Mouse (Mus musculus): ENCODE measurements around the gene Gle1. TPM values are rescaled to one million over a fixed set of nuclear protein-coding genes. Genes with fewer than 3 reads are reported as not detected.

The Gle1 gene
- polyA plus RNA-seq, 1 experiment from 2014 or later: 66.1 TPM

DNA sequence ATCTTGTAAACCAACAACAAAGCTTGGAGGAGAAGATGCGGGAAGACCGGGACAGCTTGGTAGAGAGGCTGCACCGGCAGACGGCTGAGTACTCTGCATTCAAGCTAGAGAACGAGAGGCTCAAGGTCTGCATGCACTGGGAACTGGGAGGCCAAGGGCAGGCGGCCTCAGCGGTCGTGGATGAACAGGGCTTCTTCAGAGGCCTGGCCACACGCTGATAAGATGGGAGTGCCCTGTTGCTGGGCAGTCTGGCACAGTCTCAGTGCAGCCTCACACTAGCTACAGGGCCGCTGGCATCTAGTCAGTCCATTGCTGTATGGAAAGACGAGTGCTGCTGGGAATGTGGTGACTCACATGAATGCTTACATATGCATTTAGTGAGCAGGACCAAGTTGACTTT, 17.6 kb upstream of the Gle1 start:
- H3K36me3 ChIP-seq: peaks cover 84% of the 10 kb centered on the region
- WGBS: 92% methylated on average over 11 of the region's 11 CpGs

GRCm38 (mm10) chr2:29922011-29922410, 13.2 kb upstream of the Gle1 start:
- WGBS: 66% methylated on average over 11 of the region's 11 CpGs
- no peak overlapping the region for H3K4me3 ChIP-seq (replicated peaks)
- ATAC-seq (ENCODE audit: low FRiP score): no peak
- no peaks in the 10 kb centered on the region for H3K9me3 ChIP-seq (replicated peaks)
- no peaks in the 10 kb centered on the region for H3K27me3 ChIP-seq (replicated peaks)
- peak overlapping the region; percentile 19; the same call in 1 of the 2 replicates for H3K27ac ChIP-seq (replicated peaks)
- H3K36me3 ChIP-seq: peaks cover 88% of the 10 kb centered on the region
- 0 out of 2 replicates have a peak, but pooled peaks cover 6% of the 10 kb centered on the region for H3K4me1 ChIP-seq
- no peak overlapping the region for H3K9ac ChIP-seq (replicated peaks)
- H3K4me2 ChIP-seq: no peak overlapping the region

More for the DNA sequence above, 17.6 kb upstream of the Gle1 start:
- Histone ChIP-seq H3K27me3 (replicated peaks) (no peaks in the 10 kb centered on the region), H3K9ac (replicated peaks) (no peak overlapping the region), H3K4me3 (replicated peaks) (no peak overlapping the region), H3K4me1 (0 out of 2 replicates have a peak, but pooled peaks cover 6% of the 10 kb centered on the region), H3K4me2 (no peak overlapping the region), H3K27ac (replicated peaks) (no peak overlapping the region), H3K9me3 (replicated peaks) (no peaks in the 10 kb centered on the region)
- no peak for ATAC-seq (ENCODE audit: low FRiP score)

DNA sequence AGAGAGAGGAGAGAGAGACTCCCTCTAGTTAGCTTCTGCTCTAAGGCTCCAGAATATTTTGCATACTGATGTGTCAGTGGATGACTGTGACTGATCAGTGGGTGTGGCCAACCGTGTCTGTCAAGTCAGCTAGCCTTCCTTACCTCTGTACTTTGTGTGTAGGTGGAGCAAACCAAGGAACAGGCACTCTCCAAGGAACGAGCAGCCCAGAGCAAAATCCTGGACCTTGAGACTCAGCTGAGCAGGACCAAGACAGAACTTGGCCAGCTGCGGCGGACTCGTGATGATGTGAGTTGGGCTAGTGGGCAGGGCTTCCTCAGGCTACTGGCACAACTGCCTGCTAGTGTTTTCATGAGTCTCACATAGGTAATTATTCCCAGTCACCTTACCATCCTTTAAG, 8.7 kb upstream of the Gle1 start:
- H3K27me3 ChIP-seq (replicated peaks): no peaks in the 10 kb centered on the region
- 91% methylated on average over 5 of the region's 5 CpGs for WGBS
- no peaks in the 10 kb centered on the region for H3K9me3 ChIP-seq (replicated peaks)
- H3K9ac ChIP-seq (replicated peaks): no peak overlapping the region
- no peak overlapping the region for H3K4me2 ChIP-seq
- ATAC-seq (ENCODE audit: low FRiP score): no peak
- H3K27ac ChIP-seq (replicated peaks): no peak overlapping the region
- H3K36me3 ChIP-seq: peaks cover 94% of the 10 kb centered on the region
- no peak overlapping the region for H3K4me3 ChIP-seq (replicated peaks)
- H3K4me1 ChIP-seq: 0 out of 2 replicates have a peak, but pooled peaks cover 6% of the 10 kb centered on the region

DNA sequence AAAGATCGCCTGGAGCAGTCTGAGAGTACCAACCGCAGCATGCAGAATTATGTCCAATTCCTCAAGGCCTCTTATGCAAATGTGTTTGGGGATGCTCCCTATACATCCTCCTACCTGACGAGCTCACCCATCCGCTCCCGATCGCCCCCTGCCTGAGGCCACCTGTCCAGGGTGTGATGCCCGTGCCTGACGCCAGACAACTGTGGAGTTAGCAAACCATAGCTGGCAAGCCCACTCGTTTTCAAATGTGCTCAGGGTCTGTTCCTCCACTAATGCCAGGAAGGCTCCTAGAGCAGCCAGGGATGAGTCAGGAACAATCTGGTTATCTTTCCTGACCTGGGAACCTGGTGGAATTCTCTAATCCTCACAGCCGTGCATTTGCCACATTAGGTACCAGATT, 4.7 kb upstream of the Gle1 start:
- H3K9me3 ChIP-seq (replicated peaks): no peaks in the 10 kb centered on the region
- no peak for ATAC-seq (ENCODE audit: low FRiP score)
- H3K27ac ChIP-seq (replicated peaks): no peak overlapping the region
- H3K4me2 ChIP-seq: no peak overlapping the region
- H3K4me1 ChIP-seq: peaks cover 6% of the 10 kb centered on the region; the same call in 1 of the 2 replicates
- no peaks in the 10 kb centered on the region for H3K27me3 ChIP-seq (replicated peaks)
- no peak overlapping the region for H3K9ac ChIP-seq (replicated peaks)
- H3K36me3 ChIP-seq: peaks cover 55% of the 10 kb centered on the region
- H3K4me3 ChIP-seq (replicated peaks): no peak overlapping the region
- 86% methylated on average over 10 of the region's 10 CpGs for WGBS

DNA sequence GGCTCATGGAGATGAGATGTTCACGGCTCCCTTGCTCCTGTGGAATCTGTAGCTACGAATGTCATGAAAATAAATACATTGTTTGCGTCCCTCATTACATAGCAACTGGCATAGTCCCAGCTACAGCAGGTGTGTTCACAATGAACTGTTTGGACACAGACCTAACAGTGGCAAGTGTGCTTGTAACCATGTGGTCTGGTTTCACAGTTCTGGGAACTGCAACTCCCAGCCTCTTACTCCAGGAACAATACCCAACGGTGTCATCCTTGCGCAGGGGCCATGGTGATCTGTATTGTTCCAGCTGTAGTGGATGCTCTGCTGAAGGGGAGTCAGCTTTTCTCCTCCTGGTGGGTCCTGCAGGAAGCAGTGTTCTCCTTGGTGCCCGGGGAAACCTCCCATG, 4.0 kb upstream of the Gle1 start:
- ATAC-seq (ENCODE audit: low FRiP score): no peak

DNA sequence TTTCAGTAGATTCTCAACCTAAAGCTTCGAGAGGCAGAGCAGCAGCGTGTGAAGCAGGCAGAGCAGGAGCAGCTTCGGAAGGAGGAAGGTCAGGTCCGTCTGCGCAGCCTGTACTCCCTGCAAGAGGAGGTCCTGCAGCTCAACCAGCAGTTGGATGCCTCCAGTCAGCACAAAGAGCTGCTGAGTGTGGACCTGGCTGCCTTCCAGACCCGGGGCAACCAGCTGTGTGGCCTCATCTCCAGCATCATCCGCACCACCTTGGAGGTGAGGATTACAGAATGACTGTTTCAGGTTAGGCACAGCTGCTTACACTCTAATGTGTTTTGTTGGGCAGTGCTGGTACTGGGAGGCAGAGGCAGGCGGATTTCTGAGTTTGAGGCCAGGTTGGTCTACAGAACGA, 4.8 kb downstream of the Gle1 start:
- Histone ChIP-seq H3K36me3 (peaks cover 76% of the 10 kb centered on the region), H3K27ac (replicated peaks) (no peak overlapping the region), H3K9me3 (replicated peaks) (no peaks in the 10 kb centered on the region), H3K27me3 (replicated peaks) (no peaks in the 10 kb centered on the region), H3K9ac (replicated peaks) (no peak overlapping the region), H3K4me3 (replicated peaks) (no peak overlapping the region), H3K4me2 (no peak overlapping the region), H3K4me1 (peaks cover 8% of the 10 kb centered on the region)
- 90% methylated on average over 9 of the region's 9 CpGs for whole genome bisulfite sequencing
- ATAC-seq (ENCODE audit: low FRiP score): no peak

More for the DNA sequence above, 4.0 kb upstream of the Gle1 start:
- WGBS: 87% methylated on average over 6 of the region's 6 CpGs
- Histone ChIP-seq H3K27me3 (replicated peaks) (no peaks in the 10 kb centered on the region), H3K4me3 (replicated peaks) (no peak overlapping the region), H3K27ac (replicated peaks) (no peak overlapping the region), H3K4me2 (no peak overlapping the region), H3K9me3 (replicated peaks) (no peaks in the 10 kb centered on the region), H3K36me3 (peaks cover 49% of the 10 kb centered on the region), H3K9ac (replicated peaks) (no peak overlapping the region), H3K4me1 (peaks cover 13% of the 10 kb centered on the region)

DNA sequence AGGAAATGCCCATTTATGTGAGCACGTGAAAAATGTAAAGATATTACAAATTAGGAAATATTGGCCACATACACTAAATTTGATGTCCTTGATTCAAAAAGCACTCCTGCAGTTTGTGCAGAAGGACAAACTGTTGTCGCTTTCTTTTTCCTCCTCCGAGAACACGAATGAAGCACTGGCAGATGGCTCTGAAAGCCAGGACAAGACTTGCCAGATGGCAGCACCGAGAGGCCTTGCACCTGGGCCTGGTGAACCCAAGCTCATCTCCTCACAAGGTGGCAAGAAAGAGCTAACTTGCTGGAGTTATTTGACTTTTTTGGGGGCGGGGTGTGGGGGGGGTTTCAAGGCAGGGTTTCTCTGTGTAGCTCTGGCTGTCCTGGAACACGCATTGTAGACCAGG, 5.6 kb downstream of the Gle1 start:
- WGBS: 91% methylated on average over 7 of the region's 7 CpGs
- Histone ChIP-seq H3K4me2 (no peak overlapping the region), H3K9me3 (replicated peaks) (no peaks in the 10 kb centered on the region), H3K4me3 (replicated peaks) (no peak overlapping the region), H3K27ac (replicated peaks) (no peak overlapping the region), H3K9ac (replicated peaks) (no peak overlapping the region), H3K4me1 (peaks cover 5% of the 10 kb centered on the region), H3K36me3 (peaks cover 82% of the 10 kb centered on the region), H3K27me3 (replicated peaks) (no peaks in the 10 kb centered on the region)
- no peak for ATAC-seq (ENCODE audit: low FRiP score)

DNA sequence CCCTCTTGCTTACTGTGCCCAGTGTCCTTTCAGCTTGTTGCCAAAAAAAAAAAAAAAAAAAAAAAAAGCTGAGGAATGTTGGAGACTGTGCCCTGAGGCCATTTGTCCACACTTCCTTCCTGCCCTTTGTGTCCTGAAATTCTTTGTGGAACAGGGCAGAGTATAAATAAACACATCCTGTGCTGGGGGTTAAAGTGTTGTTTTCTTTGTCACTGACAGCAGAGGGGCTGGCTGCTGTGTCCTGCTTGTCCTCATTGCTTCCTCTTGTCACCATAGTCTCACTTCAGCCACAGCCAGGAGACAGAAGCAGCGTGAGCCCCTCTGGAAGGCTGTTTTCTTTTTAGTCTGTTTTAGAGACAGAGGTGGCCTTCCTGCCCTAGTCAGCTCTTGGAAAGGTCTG, 9.5 kb downstream of the Gle1 start:
- Histone ChIP-seq H3K9me3 (replicated peaks) (no peaks in the 10 kb centered on the region), H3K36me3 (peaks cover 92% of the 10 kb centered on the region), H3K4me3 (replicated peaks) (no peak overlapping the region), H3K9ac (replicated peaks) (no peak overlapping the region), H3K27ac (replicated peaks) (no peak overlapping the region), H3K27me3 (replicated peaks) (no peaks in the 10 kb centered on the region), H3K4me1 (no peaks in the 10 kb centered on the region), H3K4me2 (no peak overlapping the region)
- 81% methylated on average over 1 of the region's 1 CpGs for WGBS
- no peak for ATAC-seq (ENCODE audit: low FRiP score)

DNA sequence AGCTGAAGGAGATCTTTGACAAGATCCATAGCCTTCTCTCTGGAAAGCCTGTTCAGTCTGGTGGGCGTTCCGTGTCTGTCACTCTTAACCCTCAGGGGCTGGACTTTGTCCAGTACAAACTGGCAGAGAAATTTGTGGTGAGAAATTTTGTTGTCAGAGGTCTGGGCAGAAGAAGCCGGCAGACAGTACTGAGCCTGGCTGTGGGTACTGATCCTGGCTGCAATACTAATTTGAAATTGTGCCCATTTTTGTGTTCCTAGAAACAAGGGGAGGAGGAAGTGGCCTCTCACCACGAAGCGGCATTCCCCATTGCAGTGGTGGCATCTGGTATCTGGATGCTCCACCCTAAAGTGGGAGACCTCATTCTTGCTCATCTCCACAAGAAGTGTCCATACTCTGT, 13.7 kb downstream of the Gle1 start:
- peaks cover 89% of the 10 kb centered on the region for H3K36me3 ChIP-seq
- no peak for ATAC-seq (ENCODE audit: low FRiP score)
- no peaks in the 10 kb centered on the region for H3K4me1 ChIP-seq
- no peaks in the 10 kb centered on the region for H3K27me3 ChIP-seq (replicated peaks)
- H3K9ac ChIP-seq (replicated peaks): no peak overlapping the region
- WGBS: 96% methylated on average over 5 of the region's 5 CpGs
- no peak overlapping the region for H3K4me3 ChIP-seq (replicated peaks)
- no peak overlapping the region for H3K4me2 ChIP-seq
- H3K27ac ChIP-seq (replicated peaks): no peak overlapping the region
- no peaks in the 10 kb centered on the region for H3K9me3 ChIP-seq (replicated peaks)

GRCm38 (mm10) chr2:29961246-29961645, 26.0 kb downstream of the Gle1 start:
- Histone ChIP-seq H3K27me3 (replicated peaks) (no peaks in the 10 kb centered on the region), H3K4me3 (replicated peaks) (no peak overlapping the region), H3K27ac (replicated peaks) (no peak overlapping the region), H3K9ac (replicated peaks) (no peak overlapping the region), H3K4me2 (no peak overlapping the region), H3K36me3 (peaks cover 36% of the 10 kb centered on the region), H3K4me1 (peaks cover 19% of the 10 kb centered on the region), H3K9me3 (replicated peaks) (no peaks in the 10 kb centered on the region)
- no peak for ATAC-seq (ENCODE audit: low FRiP score)
- 98% methylated on average over 7 of the region's 7 CpGs for WGBS

- peak overlapping the region; percentile 87 for H3K9ac ChIP-seq (replicated peaks)
- H3K36me3 ChIP-seq: peaks cover 20% of the 10 kb centered on the region
- no peaks in the 10 kb centered on the region for H3K27me3 ChIP-seq (replicated peaks)
- WGBS: 12% methylated on average over 10 of the region's 10 CpGs
- H3K27ac ChIP-seq (replicated peaks): peak overlapping the region; percentile 99
- no peak for ATAC-seq (ENCODE audit: low FRiP score)
- H3K4me3 ChIP-seq (replicated peaks): peak overlapping the region; percentile 90
- H3K4me2 ChIP-seq: peak overlapping the region; percentile 71
- H3K4me1 ChIP-seq: peaks cover 49% of the 10 kb centered on the region
- H3K9me3 ChIP-seq (replicated peaks): no peaks in the 10 kb centered on the region
Observed at GRCm38 (mm10) chr2:29964354-29965249, 29.4 kb downstream of the Gle1 start.

DNA sequence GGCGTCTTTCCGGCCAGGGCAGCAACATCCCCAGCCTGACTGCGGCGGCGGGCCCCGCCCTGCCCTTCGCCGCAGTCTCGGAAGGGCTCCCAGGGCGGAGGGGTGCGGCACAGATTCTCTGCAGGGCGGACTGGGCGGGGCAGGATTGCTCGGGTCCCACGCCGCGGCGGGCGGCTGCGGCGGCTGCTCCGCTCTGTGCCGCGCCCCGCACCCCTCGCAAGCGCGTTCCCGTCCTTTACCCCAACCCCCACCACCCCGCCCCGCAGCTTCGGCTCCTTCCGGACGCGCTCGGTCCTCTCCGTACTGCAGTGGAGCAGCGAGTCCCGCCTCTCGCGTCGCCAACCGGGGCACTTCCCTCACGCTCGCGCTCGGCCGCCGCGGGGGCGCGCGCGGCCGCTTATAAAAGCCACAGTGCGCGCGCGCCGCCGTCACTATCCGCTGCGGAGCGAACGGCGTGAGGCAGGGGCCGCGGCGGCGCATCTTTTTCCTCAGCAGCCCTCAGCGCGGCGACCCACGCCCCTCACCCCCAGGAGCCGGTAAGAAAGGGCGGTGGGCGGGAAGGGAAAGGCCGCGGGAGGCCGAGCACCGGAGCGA, 30.1 kb downstream of the Gle1 start, which contains the start of gene Sptan1:
Gene Sptan1, plus strand, starts transcription at position 311 of the 594 bp plus-strand sequence.
- H3K36me3 ChIP-seq: peaks cover 20% of the 10 kb centered on the region
- H3K4me2 ChIP-seq: peak within 1 kb of the TSS; percentile 71
- H3K4me1 ChIP-seq: peaks cover 56% of the 10 kb centered on the region
- H3K27ac ChIP-seq (replicated peaks): peak within 1 kb of the TSS; percentile 99
- WGBS: under 1% methylated on average over 72 of the region's 82 CpGs
- ATAC-seq (ENCODE audit: low FRiP score): peak; percentile 99
- H3K9me3 ChIP-seq (replicated peaks): no peaks in the 10 kb centered on the region
- H3K4me3 ChIP-seq (replicated peaks): peak within 1 kb of the TSS; percentile 90
- no peaks in the 10 kb centered on the region for H3K27me3 ChIP-seq (replicated peaks)
- H3K9ac ChIP-seq (replicated peaks): peak within 1 kb of the TSS; percentile 100

All from neural tube, embryonic 15.5 days (tissue).